Mouse (Mus musculus): ENCODE results near the gene Sgms1. TPM values are rescaled to one million over a fixed set of nuclear protein-coding genes. Genes with fewer than 3 reads are reported as not detected.

The Sgms1 gene
- polyA plus RNA-seq, 1 experiment from 2014 or later, result 19.2 TPM

DNA sequence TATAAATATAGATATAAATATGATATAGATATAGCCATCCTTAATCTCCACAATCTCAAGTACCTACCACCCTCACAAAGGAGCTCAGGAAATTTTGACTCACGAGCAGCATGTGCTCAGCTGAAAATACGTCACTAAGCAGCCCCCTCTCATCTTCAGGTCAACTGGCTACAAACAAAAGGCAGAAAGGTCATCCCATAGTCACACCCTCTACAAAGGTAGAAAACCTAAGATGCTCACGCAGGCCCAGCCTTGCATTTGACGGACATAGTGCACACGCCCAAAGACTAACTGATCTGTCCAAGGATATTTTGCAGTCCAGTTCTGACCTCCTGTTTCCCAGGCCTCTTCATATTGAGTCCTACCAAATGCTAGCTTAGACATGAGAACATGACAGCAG is 159.2 kb downstream of the Sgms1 start:
- WGBS, result 90% methylated on average over 5 of the region's 5 CpGs
- no peak overlapping the region for H3K4me3 ChIP-seq (replicated peaks; ENCODE audit: low read length)
- no peak overlapping the region for H3K27ac ChIP-seq
- H3K9ac ChIP-seq, result no peak overlapping the region
- no peaks in the 10 kb centered on the region for H3K9me3 ChIP-seq (ENCODE audit: control insufficient read depth, low read length)
- no peaks in the 10 kb centered on the region for H3K27me3 ChIP-seq (ENCODE audit: control insufficient read depth, insufficient read depth, low read length)
- no peak overlapping the region for H3K4me2 ChIP-seq (replicated peaks)
- no peaks in the 10 kb centered on the region for H3K4me1 ChIP-seq (replicated peaks; ENCODE audit: control insufficient read depth, insufficient read depth, low read length)
- no peaks in the 10 kb centered on the region for H3K36me3 ChIP-seq (replicated peaks; ENCODE audit: control insufficient read depth, insufficient read depth)
- ATAC-seq (ENCODE audit: low FRiP score) (no peak), DNase-seq (ENCODE audit: low spot score) (no peak)

DNA sequence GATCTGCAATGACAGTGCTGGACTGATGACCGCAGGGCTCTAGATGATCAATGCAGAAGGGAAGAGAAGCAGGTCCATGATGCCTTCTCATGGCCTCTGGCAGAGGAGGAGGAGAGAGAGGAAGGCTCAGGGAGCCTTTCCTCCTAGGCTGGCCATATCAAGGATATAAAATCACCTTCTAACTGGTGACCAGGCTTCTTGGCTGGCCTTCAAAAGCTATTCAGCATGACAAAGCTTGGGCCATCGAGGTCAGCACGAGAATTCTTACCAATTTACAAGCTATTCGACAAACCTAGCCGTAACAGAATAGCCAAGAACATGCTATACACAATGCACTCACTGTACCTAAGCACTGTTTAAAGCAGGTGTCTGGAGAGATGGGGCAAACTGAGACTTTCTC is 159.7 kb downstream of the Sgms1 start:
- ATAC-seq (ENCODE audit: low FRiP score) (no peak), DNase-seq (ENCODE audit: low spot score) (no peak)
- Histone ChIP-seq H3K36me3 (replicated peaks; ENCODE audit: control insufficient read depth, insufficient read depth) (no peaks in the 10 kb centered on the region), H3K9me3 (ENCODE audit: control insufficient read depth, low read length) (no peaks in the 10 kb centered on the region), H3K27me3 (ENCODE audit: control insufficient read depth, insufficient read depth, low read length) (no peaks in the 10 kb centered on the region), H3K4me1 (replicated peaks; ENCODE audit: control insufficient read depth, insufficient read depth, low read length) (no peaks in the 10 kb centered on the region), H3K27ac (no peak overlapping the region), H3K9ac (no peak overlapping the region), H3K4me2 (replicated peaks) (no peak overlapping the region), H3K4me3 (replicated peaks; ENCODE audit: low read length) (no peak overlapping the region)
- WGBS, result 84% methylated on average over 5 of the region's 5 CpGs

DNA sequence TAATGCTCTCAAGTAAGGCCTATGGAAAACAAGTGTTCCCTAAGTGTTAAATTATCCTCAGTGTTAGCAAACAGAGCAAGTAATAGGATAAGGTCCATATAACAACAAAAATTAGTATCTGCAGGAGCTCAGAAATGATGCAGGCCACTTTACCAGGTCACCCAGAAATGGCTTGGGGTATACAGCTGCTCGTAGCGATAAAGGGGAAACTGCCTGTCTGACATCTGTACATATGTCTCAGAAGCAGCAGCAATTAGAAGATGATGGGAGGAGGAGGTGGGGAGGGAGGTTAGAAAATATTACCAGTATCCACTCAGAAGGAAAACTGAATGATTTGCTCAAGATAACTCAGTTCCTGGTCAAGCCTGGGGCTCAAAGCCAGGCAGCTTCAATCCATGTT is 162.3 kb downstream of the Sgms1 start:
- no peaks in the 10 kb centered on the region for H3K36me3 ChIP-seq (replicated peaks; ENCODE audit: control insufficient read depth, insufficient read depth)
- no peaks in the 10 kb centered on the region for H3K27me3 ChIP-seq (ENCODE audit: control insufficient read depth, insufficient read depth, low read length)
- no peak overlapping the region for H3K4me2 ChIP-seq (replicated peaks)
- WGBS, result 90% methylated on average over 2 of the region's 2 CpGs
- no peak overlapping the region for H3K9ac ChIP-seq
- no peak overlapping the region for H3K27ac ChIP-seq
- no peaks in the 10 kb centered on the region for H3K9me3 ChIP-seq (ENCODE audit: control insufficient read depth, low read length)
- H3K4me3 ChIP-seq (replicated peaks; ENCODE audit: low read length), result no peak overlapping the region
- ATAC-seq (ENCODE audit: low FRiP score) (no peak), DNase-seq (ENCODE audit: low spot score) (no peak)
- H3K4me1 ChIP-seq (replicated peaks; ENCODE audit: control insufficient read depth, insufficient read depth, low read length), result no peaks in the 10 kb centered on the region

DNA sequence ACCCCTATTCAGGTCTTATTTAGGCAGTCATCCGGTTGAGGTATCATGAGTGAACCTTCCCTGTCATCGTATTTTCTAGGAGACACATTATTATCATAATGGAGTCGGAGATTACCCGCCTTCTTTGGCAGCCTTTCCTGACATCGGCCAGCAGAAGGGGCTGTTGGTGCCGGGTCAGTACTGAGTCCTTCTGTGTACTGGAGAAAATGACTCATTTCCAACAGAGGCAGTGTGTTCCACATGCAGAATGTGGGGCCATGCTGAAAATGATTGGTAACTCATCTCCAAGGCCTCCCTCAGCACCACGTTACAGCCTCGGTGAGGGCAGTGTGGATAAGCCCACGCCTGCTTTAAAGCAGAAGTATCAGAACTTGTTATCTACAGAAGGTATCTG is 164.4 kb downstream of the Sgms1 start:
- no peaks in the 10 kb centered on the region for H3K36me3 ChIP-seq (replicated peaks; ENCODE audit: control insufficient read depth, insufficient read depth)
- no peak overlapping the region for H3K4me3 ChIP-seq (replicated peaks; ENCODE audit: low read length)
- no peak overlapping the region for H3K9ac ChIP-seq
- H3K4me2 ChIP-seq (replicated peaks), result no peak overlapping the region
- no peak for DNase-seq (ENCODE audit: low spot score)
- no peak for ATAC-seq (ENCODE audit: low FRiP score)
- 69% methylated on average over 9 of the region's 9 CpGs for WGBS
- H3K4me1 ChIP-seq (replicated peaks; ENCODE audit: control insufficient read depth, insufficient read depth, low read length), result no peaks in the 10 kb centered on the region
- H3K27me3 ChIP-seq (ENCODE audit: control insufficient read depth, insufficient read depth, low read length), result no peaks in the 10 kb centered on the region
- no peaks in the 10 kb centered on the region for H3K9me3 ChIP-seq (ENCODE audit: control insufficient read depth, low read length)
- no peak overlapping the region for H3K27ac ChIP-seq

DNA sequence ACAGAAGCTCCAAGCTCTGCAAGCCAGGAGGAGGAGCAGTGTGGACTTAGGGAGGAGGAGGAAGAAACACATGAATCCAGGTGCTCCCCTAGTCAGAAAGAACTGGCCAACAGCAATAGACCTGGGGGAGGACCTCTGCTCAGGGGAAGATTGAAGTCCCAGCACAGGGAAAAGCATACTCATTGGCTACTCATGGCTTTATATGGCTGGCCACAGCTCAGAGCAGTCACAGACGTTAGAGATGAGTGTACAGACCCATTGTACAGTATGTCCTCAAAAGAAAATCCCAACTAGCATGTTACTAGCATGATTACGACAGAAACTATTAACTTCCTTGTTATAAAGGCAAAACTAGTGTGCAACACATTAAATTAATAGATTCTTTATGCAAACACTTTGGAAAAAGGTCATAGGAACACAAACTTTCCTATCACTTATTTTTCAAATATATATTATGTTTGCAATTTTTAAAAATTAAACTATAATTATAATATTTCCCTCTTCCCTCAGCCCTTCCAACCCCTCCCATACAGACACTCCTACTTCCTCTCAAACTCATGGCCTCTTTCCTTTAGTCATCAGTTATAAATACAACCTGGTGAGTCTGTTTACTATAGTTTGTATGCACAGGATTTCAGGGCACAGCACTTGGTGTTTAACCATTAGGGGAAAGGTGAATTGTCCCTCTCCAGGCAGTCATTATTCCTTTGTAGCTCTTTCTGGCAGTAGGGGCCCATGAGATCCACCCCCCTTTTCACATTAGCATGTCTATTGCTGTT is 165.0 kb downstream of the Sgms1 start:
- no peaks in the 10 kb centered on the region for H3K4me1 ChIP-seq (replicated peaks; ENCODE audit: control insufficient read depth, insufficient read depth, low read length)
- no peaks in the 10 kb centered on the region for H3K36me3 ChIP-seq (replicated peaks; ENCODE audit: control insufficient read depth, insufficient read depth)
- 79% methylated on average over 2 of the region's 2 CpGs for WGBS
- DNase-seq (ENCODE audit: low spot score) (no peak), ATAC-seq (ENCODE audit: low FRiP score) (no peak)
- H3K27me3 ChIP-seq (ENCODE audit: control insufficient read depth, insufficient read depth, low read length), result no peaks in the 10 kb centered on the region
- no peak overlapping the region for H3K4me3 ChIP-seq (replicated peaks; ENCODE audit: low read length)
- no peak overlapping the region for H3K9ac ChIP-seq
- H3K4me2 ChIP-seq (replicated peaks), result no peak overlapping the region
- no peaks in the 10 kb centered on the region for H3K9me3 ChIP-seq (ENCODE audit: control insufficient read depth, low read length)
- no peak overlapping the region for H3K27ac ChIP-seq

DNA sequence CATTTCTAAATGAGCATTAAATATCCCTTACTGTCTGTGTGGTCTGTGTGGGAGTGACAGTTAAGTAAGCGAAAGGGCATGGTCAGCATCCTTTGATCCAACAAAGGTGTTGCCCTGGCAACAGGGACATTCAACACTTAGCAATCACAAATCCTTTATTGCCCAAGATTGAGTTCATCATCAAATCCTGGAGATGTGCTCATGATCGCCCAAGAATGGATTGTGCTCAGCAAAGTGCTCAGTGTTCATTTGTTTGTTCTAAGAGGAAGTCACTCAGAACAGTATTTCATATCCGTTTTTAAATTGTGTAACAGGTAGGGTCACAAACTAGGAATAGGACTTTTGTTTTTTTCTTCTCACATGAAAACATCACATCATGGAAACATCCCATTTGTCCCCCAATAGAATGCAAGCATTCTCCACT is 165.8 kb downstream of the Sgms1 start:
- H3K9ac ChIP-seq, result no peak overlapping the region
- no peaks in the 10 kb centered on the region for H3K36me3 ChIP-seq (replicated peaks; ENCODE audit: control insufficient read depth, insufficient read depth)
- DNase-seq (ENCODE audit: low spot score), result no peak
- H3K27me3 ChIP-seq (ENCODE audit: control insufficient read depth, insufficient read depth, low read length), result no peaks in the 10 kb centered on the region
- 73% methylated on average over 3 of the region's 3 CpGs for WGBS
- no peaks in the 10 kb centered on the region for H3K4me1 ChIP-seq (replicated peaks; ENCODE audit: control insufficient read depth, insufficient read depth, low read length)
- H3K4me3 ChIP-seq (replicated peaks; ENCODE audit: low read length), result no peak overlapping the region
- no peak overlapping the region for H3K4me2 ChIP-seq (replicated peaks)
- ATAC-seq (ENCODE audit: low FRiP score), result no peak
- H3K27ac ChIP-seq, result no peak overlapping the region
- H3K9me3 ChIP-seq (ENCODE audit: control insufficient read depth, low read length), result no peaks in the 10 kb centered on the region

DNA sequence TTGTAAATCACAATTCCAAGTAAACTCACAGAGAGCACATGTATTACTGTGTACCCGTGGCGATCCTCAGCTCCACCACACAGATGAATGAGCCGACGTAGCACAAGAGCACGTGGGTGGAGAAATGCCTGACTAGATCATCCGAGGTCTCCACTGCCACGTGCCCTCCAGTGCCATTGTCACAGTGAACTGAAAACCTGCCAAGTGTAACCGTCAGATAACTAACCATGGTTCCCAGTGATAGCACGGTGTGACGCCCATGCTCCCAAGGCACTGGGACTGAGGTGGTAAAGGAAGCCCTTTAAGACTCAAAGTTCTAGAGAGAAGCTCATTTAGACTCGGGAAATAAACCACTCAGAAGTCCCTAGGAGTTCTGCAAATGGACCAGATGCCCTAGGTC is 167.4 kb downstream of the Sgms1 start:
- WGBS, result 90% methylated on average over 11 of the region's 11 CpGs

DNA sequence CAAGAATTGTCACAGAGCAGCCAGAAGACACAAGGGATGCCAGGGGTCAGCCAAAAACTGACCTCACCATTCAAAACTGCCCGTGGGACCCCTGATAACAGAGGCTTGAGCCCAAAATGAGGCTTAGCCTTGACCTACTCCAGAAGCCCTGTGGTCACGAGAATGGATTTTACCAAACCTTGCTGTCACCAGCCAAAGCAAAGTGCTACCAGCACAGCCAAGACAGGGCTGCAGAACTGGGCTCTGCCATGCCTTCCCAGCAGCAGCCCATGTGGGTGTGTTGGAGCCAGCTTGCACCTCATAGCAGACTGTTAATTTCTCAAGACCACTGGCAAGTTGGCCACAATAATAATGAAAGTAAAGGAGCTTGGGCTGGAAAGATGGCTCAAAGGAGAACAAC is 168.5 kb downstream of the Sgms1 start:
- DNase-seq (ENCODE audit: low spot score) (no peak), ATAC-seq (ENCODE audit: low FRiP score) (no peak)
- H3K9ac ChIP-seq, result no peak overlapping the region
- 46% methylated on average over 2 of the region's 2 CpGs for WGBS
- H3K27me3 ChIP-seq (ENCODE audit: control insufficient read depth, insufficient read depth, low read length), result no peaks in the 10 kb centered on the region
- no peak overlapping the region for H3K4me2 ChIP-seq (replicated peaks)
- no peaks in the 10 kb centered on the region for H3K36me3 ChIP-seq (replicated peaks; ENCODE audit: control insufficient read depth, insufficient read depth)
- no peaks in the 10 kb centered on the region for H3K9me3 ChIP-seq (ENCODE audit: control insufficient read depth, low read length)
- H3K4me1 ChIP-seq (replicated peaks; ENCODE audit: control insufficient read depth, insufficient read depth, low read length), result no peaks in the 10 kb centered on the region
- H3K4me3 ChIP-seq (replicated peaks; ENCODE audit: low read length), result no peak overlapping the region
- no peak overlapping the region for H3K27ac ChIP-seq

More for the DNA sequence above, 167.4 kb downstream of the Sgms1 start:
- no peak overlapping the region for H3K9ac ChIP-seq
- H3K27ac ChIP-seq, result no peak overlapping the region
- no peak overlapping the region for H3K4me2 ChIP-seq (replicated peaks)
- H3K9me3 ChIP-seq (ENCODE audit: control insufficient read depth, low read length), result no peaks in the 10 kb centered on the region
- H3K36me3 ChIP-seq (replicated peaks; ENCODE audit: control insufficient read depth, insufficient read depth), result no peaks in the 10 kb centered on the region
- no peaks in the 10 kb centered on the region for H3K27me3 ChIP-seq (ENCODE audit: control insufficient read depth, insufficient read depth, low read length)
- no peaks in the 10 kb centered on the region for H3K4me1 ChIP-seq (replicated peaks; ENCODE audit: control insufficient read depth, insufficient read depth, low read length)
- ATAC-seq (ENCODE audit: low FRiP score), result no peak
- H3K4me3 ChIP-seq (replicated peaks; ENCODE audit: low read length), result no peak overlapping the region
- DNase-seq (ENCODE audit: low spot score), result no peak

DNA sequence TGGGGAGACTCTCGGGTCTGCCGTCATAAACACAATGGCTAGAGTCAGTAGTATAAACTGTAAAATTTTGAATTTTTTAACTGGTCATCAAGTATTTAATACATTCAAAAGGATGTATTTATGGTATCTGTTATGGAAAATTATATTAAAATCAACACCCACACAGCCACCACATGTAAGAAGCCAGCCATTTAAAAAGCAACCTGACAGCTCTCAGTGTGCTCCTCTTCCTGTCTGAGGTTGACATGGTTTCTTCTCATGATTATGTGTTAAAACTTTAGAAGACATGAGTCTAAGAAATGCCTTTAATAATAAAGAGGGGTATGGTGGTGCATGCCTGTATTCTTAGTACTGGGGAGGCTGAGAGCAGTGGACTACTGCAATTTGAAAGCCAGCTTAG is 172.8 kb downstream of the Sgms1 start:
- ATAC-seq (ENCODE audit: low FRiP score), result no peak
- Histone ChIP-seq H3K4me1 (replicated peaks; ENCODE audit: control insufficient read depth, insufficient read depth, low read length) (no peaks in the 10 kb centered on the region), H3K9me3 (ENCODE audit: control insufficient read depth, low read length) (no peaks in the 10 kb centered on the region), H3K9ac (no peak overlapping the region), H3K4me2 (replicated peaks) (no peak overlapping the region), H3K36me3 (replicated peaks; ENCODE audit: control insufficient read depth, insufficient read depth) (no peaks in the 10 kb centered on the region), H3K27ac (no peak overlapping the region), H3K27me3 (ENCODE audit: control insufficient read depth, insufficient read depth, low read length) (no peaks in the 10 kb centered on the region), H3K4me3 (replicated peaks; ENCODE audit: low read length) (no peak overlapping the region)
- DNase-seq (ENCODE audit: low spot score), result no peak
- WGBS, result 98% methylated on average over 2 of the region's 2 CpGs
